Mouse (Mus musculus) embryonic fibroblast, embryonic 13.5 days (primary cell): ENCODE measurements around the gene Anks4b.

Source experiments
- CTCF ChIP-seq: IDR thresholded peaks from 2 replicates; pipeline ENCODE4 v1.5.1; 2011; ENCODE audit warnings: mild to moderate bottlenecking, control low read depth, low read length, moderate library complexity, borderline replicate concordance; ENCODE audit not compliant: insufficient read depth
- POLR2A ChIP-seq: IDR thresholded peaks from 2 replicates; pipeline ENCODE4 v1.6.1; 2011; ENCODE audit warnings: low read depth, mild to moderate bottlenecking, control low read depth, low read length, moderate library complexity

DNA sequence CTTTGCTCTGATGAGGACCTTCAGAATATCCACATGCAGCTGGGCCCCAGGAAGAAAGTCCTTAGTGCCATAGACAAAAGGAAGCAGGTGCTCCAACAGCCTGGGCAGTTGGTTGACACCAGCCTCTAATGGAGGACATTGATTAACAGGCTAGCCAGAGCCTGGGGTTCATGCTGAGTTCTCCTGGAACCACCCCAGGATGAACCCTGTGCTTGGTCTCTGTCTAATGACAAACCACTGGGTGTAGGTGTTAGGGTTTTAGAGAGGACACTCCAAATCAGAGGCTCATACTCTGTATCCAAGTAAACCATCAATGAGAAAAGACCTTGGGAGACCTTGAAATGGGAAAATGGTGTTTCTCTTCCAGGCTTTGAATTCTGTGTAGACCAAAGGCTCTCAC is 9.2 kb downstream of the Anks4b start:
- no peak for TF ChIP-seq POLR2A
- no peak for TF ChIP-seq CTCF
